Mouse (Mus musculus): ENCODE measurements around the gene Nrxn3.

The Nrxn3 gene

DNA sequence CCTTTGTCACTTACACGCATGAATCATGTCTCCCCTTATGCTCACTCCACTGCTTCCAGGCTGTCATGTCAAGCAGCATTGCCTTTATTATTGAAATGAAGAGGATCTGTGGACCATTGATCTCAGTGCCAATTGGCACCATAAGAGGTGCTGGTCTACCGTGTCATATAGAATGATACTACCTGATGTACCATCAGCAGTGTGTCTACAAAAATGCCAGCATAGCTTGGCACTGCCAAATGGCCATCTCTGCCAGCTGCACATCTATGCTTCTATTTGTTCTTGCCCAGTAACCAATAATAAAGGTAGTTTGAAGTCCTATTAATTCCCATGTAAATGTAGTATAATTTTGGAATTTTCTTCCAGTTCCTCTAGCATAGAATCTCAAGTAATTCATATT, 1340.8 kb downstream of the Nrxn3 start:
- DNase-seq (ENCODE audit: low read depth, low spot score) = no peak

GRCm38 (mm10) chr12:90085862-90086261, 1363.2 kb downstream of the Nrxn3 start:
- no peak for DNase-seq (ENCODE audit: low read depth, low spot score)

- DNase-seq (ENCODE audit: low read depth, low spot score) = no peak
Measured at GRCm38 (mm10) chr12:90095754-90096153, 1373.1 kb downstream of the Nrxn3 start.

DNA sequence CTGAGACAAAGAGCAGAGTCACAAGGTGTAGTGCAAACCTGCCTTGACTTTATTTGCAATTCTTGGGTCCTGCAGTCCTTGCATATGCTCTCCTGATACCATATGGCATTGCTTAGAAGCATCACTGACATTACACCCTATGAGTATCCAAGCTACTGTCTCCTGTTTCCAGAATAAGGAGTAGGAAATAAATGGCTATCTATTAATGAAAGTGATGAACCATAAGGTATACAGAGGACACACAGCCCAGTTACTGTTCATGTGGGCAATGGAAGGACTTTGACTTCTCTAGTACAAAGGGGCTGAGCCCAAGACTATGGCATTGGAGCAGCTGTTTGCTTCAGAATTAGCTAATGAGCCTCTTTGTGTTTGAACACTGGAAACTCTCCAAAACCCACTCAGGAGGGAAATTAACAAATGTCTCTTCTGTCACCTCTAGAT, 1390.7 kb downstream of the Nrxn3 start:
- DNase-seq (ENCODE audit: low read depth, low spot score) = no peak

DNA sequence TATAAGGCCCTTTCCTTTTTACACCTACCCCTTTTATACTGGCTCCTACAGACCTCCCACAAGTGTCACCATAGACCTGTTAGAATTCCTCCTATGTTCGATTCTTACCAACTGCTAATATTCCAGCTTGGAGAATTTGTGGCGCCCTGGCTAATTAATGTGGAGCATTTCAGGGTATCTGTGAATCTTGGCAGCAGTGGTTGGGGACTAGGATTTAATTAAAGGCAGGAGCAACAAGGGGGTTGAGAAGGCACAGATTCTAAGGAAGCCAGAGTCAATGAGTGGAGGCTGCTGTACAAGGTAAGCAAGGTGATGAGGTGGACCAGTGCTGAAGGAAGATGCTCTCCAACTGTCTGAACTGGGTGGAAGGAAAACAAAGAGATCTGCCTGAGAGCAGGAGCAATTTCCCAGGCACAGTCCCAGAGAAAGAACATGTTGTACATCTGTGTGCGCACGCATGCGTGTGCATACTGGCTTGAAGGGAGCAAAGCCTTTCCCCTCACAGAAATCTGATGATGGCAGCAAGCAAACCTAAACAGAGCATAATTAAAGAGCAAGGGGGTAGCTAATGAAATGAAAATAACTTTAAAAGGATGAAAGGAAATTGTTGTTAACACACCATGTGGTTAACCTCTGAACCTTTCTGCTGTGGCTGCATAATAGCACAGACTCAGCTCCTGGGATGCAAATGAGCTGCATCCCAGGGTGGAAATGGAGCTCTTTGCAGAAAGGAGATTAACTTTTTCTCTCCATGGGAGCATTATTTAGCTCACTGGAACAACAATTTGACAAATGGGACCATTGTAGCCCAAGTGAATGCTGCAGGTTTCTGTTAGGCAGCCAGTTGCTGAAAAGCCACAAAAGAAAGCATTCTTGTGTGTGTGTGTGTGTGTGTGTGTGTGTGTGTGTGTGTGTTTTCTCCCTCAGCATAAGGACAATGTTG, 1409.5 kb downstream of the Nrxn3 start:
- no peak for DNase-seq (ENCODE audit: low read depth, low spot score)

- no peak for DNase-seq (ENCODE audit: low read depth, low spot score)
Measured at GRCm38 (mm10) chr12:90142011-90142410, 1419.3 kb downstream of the Nrxn3 start.

DNA sequence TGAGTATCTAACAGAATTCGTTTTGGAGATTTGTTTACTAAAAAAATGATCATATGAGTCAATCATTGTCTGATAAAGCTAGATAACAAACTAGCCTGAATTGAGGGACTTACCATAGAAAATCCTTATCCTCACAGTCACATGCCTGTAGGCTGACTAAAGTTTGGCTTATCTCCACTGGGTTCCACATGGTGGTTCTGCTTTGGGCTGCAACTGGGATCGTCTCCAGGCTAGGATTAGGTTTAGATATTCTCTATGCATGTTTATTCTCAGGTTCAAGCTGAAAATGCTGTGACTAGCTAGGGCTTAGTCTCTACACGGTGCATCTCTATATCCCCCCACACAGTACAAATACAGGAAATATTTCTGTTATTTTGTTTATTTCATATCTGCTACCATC, 1421.6 kb downstream of the Nrxn3 start:
- DNase-seq (ENCODE audit: low read depth, low spot score) = no peak

DNA sequence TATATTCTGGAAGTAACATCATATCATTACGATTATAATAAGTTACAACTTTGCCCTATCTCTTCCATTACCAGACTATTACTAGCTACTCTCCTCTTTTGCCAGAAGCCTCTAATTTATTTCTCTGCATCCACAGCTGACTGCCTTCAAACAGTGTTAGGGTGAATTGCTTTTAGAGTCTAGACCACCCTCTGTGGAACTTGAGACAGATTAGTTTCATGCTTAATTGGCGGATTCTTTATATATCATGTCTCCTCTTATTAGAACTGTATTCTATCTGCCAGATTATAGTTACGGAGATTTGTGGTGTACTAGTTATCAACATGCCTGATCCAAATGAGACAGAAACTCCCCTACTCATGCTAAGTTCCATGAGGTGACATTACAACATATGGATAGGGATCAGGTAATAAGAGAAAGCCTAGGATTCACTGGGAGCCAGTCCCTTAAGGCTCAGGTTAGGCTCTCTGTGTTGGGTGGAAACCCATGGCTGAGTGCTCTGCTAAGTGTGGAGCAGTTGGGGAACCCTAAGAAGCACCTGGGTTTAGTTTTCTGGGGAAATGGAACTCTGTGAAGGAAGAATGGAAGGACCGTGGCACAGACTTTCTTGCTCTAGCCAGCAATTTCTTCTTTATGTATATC, 1435.6 kb downstream of the Nrxn3 start:
- no peak for DNase-seq (ENCODE audit: low read depth, low spot score)

- no peak for DNase-seq (ENCODE audit: low read depth, low spot score)
Measured at GRCm38 (mm10) chr12:90159911-90160310, 1437.2 kb downstream of the Nrxn3 start.

- no peak for DNase-seq (ENCODE audit: low read depth, low spot score)
Measured at GRCm38 (mm10) chr12:90166118-90166517, 1443.4 kb downstream of the Nrxn3 start.

- DNase-seq (ENCODE audit: low read depth, low spot score) = no peak
Measured at GRCm38 (mm10) chr12:90181566-90181965, 1458.9 kb downstream of the Nrxn3 start.

- DNase-seq (ENCODE audit: low read depth, low spot score) = no peak
Measured at GRCm38 (mm10) chr12:90183021-90183420, 1460.3 kb downstream of the Nrxn3 start.

DNA sequence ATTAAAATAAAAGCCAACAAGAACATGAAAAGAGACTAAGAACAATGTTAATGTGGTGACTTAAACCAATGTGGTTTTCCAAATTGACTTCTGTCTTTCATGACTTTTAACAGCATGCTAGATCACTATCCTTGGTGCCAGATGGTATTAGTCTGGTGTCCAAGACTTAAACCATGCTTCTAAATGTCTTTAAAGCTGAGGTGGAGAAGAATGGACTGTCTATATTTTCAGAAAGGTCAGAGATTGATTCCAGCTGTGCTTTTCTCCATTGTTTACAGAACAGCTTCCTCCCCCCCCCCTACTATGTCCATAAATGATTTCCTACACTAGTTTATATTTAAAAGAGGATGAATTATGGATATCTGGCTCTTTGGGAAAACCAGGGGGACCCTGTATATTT, 1473.5 kb downstream of the Nrxn3 start:
- no peak for DNase-seq (ENCODE audit: low read depth, low spot score)

GRCm38 (mm10) chr12:90197994-90198393, 1475.3 kb downstream of the Nrxn3 start:
- DNase-seq (ENCODE audit: low read depth, low spot score) = no peak

- no peak for DNase-seq (ENCODE audit: low read depth, low spot score)
Measured at GRCm38 (mm10) chr12:90202501-90202900, 1479.8 kb downstream of the Nrxn3 start.

DNA sequence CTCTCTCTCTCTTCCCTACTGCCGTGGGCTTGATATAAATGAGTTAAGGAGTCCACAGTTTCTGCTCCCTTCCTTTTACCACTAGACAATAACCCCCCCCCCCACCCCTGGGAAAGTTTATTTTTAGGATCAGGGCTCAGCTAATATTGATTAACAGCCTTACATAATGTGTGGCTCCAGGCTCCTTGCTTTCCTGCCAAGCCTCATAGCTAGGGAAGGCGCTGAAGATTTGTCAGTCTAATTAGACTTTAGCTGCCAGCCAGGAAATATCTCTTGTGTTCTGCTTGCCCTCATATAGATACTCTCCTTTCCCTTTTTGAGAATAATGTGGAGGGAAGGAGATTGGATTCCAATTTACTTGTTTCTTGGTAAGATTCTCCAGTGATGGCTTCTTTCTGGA, 1488.7 kb downstream of the Nrxn3 start:
- DNase-seq (ENCODE audit: low read depth, low spot score) = no peak

- DNase-seq (ENCODE audit: low read depth, low spot score) = no peak
Measured at GRCm38 (mm10) chr12:90217060-90217459, 1494.4 kb downstream of the Nrxn3 start.

DNA sequence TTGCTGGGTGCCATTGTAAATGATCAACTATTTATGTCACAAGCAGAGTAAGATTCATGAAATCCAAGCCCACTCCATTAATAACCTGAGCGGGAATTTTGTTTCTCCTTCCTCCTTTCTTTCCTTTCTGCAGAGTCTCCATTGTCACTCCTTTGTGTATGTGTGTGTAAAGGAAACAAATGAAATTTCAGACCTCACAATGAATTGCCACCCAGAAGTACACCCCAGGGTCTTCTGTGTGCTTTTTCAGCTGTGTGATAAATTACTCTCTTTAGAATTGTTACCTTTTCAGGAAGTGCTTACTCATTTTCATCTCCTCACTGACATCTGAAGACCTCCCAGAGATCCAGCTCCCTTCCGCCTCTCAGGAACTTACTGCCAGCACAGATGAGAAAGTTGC, 1506.4 kb downstream of the Nrxn3 start:
- no peak for DNase-seq (ENCODE audit: low read depth, low spot score)

- DNase-seq (ENCODE audit: low read depth, low spot score) = no peak
Measured at GRCm38 (mm10) chr12:90236093-90236492, 1513.4 kb downstream of the Nrxn3 start.

- DNase-seq (ENCODE audit: low read depth, low spot score) = peak; percentile 23
Measured at GRCm38 (mm10) chr12:90260301-90260700, 1537.6 kb downstream of the Nrxn3 start.

GRCm38 (mm10) chr12:90268111-90268510, 1545.4 kb downstream of the Nrxn3 start:
- DNase-seq (ENCODE audit: low read depth, low spot score) = no peak

DNA sequence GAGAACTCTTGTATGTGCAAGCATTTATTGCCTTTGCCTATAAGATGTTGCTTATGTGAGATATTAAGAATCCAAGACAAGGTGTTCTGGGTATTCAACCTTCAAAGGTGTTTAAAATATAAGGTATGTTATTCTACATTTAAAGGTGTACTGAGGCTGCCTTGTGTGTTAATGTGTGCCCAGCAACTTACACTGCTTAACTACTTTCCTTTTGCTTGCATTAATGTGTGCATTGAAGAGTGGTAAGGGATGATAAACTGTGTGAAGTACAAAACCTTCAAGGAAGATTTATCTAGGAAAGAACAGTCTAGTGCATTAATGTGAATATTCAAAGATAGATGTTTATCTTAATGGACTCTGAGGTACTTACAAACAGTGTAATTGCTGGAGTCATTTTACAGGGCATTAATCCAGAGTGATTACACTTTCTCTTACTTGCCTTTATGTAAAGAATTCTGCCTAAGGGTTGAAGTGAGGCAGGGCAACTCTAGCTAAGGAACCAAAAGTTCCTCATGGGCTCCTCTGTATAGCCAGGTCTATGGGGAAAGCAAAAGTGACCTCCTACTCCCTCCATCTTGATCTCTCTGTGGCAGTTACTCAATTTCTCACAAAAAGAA, 1548.2 kb downstream of the Nrxn3 start:
- no peak for DNase-seq (ENCODE audit: low read depth, low spot score)
